Mouse (Mus musculus) mouse embryonic stem cell (cell line): ENCODE measurements around the gene Tuba3b.

Source experiments
- in situ Hi-C, 2 experiments: fragments of 300-500 bp; cut with MboI; formaldehyde crosslinking; loops; 1 replicate in 1 of 2; 3 replicates in 1 of 2; pipeline ENCODE4 v1.14.3; 2019 to 2020; ENCODE audit warnings: low sequenced_read_pairs in 2 of 2, low pct_unique_long_range_greater_than_20kb in 1 of 2, mixed read lengths in 1 of 2; ENCODE audit not compliant: unreplicated experiment in 1 of 2

Gene Tuba3b

DNA sequence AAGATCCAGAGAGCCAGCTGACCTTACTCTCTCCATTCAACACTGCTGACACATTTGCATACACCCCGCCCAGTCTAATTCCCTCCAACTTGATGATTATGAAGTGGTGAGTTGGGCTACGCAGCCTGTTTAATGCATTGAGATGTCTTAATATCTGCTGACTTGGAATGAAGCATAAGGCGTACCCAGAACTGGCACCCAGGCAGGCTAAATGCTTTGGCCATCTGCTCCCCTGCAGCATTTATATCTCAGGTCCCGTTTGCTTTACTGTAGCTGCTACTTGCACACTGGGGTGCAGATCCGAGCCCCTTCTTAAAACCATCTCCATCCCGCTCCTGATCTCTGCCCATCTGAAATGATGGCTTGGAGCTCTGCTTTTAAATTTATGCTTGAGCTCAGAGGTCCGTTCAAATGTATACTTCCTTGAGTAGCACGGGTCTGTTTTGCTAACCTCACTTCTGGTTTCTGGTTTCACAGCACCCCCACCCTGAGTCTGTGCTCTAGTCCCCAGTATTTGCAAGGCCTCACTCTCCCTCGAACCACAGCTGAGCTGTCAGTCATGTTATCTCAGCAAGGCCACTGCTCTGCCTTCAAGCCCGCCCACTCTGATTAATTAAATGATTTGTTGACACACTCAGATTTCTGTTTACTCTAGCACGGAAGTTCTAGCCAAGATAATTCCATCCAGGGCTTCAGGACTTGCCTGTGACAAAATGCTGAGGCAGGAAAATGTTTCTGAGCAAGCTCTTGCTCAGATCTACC lies 16.6 kb upstream of the Tuba3b start:
- in situ Hi-C loops = no loop called here

DNA sequence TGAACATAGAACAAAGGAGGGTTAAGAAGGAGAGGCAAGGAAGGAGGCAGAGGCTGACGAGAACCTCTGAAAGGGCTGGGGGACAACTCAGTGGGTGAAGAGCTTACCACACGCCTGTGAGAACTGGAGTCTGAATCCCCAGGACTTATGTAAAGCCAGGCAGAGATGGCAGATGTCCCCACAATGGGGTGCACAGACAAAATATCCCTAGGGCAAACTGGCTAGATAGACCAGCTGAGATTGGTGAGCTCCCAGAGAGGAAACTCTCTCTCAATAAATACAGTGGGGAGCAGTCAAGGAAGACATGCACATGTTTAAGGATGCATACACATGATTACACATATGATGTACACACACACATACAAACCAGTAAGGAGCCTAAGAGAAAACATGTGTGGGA lies 11.4 kb upstream of the Tuba3b start:
- in situ Hi-C loops = no loop called here

DNA sequence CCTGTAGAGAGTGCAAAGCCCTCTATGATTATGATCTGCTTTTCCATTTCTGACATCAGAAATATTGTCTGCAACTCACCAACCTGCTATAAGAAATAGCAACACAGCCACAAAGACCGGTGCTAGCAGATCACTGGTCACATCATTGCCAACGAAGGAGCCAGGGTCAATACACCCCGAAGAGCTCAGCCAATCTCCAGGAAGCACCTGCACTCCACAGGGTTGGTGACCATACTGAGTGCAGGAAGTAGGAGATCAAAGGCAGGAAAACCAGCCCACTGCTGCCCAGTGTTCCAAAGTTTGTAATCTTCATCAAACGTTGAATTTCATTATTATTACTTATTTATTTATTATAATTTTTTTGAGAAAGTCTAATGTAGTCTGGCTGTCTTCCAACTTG lies 10.9 kb upstream of the Tuba3b start:
- in situ Hi-C loops = no loop called here

DNA sequence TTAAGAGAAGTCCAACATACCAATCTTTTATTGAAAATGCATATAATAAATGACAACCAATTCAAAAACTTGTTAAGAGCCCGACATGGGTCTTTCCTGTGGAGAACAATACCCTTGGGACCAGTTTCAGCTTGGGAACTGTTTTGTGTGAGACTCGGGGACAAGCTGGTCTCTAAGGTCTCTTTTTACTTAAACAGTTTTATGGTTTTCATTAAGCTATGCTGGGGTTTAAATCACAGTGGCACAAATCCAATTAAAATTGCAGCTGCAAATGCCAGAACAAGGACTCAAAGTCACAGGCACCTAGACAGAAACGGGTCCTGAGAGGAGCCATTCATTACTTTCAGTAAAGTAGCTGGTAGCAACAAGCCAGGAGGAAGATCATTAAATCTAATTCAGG lies 10.4 kb upstream of the Tuba3b start:
- in situ Hi-C loops = no loop called here

DNA sequence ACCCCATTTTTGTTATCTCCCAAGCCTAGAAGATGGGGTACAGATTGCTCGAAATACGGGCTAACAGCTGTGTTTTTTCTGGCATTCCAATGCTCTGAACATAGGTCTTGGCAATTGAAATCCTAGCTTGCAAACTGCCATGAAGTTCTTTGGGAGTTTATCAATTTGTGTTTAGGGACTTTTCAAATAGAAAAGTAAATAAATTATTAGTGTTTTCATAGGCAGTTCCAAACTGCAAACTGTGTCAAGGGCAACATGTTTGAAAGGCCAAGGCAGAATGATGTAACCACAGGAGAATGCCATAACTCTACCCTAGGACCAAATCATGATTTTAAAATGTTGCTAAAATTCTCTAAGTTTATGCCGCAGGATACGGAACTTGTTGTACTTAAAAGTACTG lies 7.8 kb upstream of the Tuba3b start:
- in situ Hi-C loops = no loop called here

DNA sequence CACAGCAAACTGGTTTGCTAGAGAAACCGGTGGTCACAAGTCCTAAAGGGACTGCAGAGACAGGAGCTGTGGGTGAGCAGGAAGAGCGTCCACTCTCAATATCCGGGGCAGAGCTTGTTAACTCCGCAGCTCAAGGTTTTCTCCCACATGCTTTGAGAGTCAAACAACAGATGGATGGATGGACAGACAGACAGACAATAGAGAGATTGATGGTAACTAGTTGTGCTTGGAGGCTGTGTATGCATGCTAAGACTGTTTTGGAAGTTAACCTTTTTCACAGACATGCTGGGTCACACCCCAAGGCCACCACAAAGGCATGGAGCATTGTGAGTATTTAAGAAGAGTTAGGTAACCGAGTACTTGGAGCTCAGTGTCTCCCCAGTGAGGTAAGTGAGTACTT lies 6.9 kb upstream of the Tuba3b start:
- in situ Hi-C loops = no loop called here

DNA sequence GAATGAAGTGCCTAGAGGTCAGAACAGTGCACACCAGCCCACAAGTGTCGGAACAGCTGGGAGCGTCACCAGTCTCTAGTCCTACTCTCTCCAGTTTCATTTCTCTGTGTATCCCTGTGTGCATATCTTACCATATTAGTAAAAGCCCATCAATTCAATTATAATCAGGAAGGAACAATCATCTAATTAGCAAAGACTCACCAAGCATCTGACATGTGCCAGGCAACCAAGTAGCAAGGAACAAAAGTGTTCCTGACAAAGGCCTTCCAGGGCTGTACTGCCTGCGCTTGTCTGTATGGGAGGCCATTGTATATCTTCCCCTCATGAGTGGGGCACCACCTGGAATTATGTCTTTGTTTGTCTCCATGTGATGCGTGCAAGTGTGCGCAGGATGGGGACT lies 4.7 kb upstream of the Tuba3b start:
- in situ Hi-C loops = no loop called here

DNA sequence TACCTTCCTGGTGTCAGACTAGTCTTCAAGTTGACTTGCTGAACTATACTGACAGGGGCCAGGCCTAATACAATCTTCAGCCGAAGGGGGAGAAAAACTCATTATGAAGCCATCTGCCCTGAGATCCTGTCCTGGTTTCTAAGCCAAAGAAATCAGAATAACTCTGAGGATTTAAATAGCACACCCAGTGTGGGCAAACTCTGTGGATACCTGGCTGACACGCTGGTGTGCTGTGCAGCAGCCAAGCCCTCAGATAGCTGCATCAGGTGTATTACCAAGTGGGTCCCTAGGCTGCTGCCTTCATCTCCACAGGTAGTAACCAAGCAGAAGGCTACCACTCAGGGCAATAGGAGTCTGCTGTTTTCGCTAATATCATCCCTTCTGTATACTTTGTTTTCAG lies 2.9 kb upstream of the Tuba3b start:
- in situ Hi-C loops = no loop called here

DNA sequence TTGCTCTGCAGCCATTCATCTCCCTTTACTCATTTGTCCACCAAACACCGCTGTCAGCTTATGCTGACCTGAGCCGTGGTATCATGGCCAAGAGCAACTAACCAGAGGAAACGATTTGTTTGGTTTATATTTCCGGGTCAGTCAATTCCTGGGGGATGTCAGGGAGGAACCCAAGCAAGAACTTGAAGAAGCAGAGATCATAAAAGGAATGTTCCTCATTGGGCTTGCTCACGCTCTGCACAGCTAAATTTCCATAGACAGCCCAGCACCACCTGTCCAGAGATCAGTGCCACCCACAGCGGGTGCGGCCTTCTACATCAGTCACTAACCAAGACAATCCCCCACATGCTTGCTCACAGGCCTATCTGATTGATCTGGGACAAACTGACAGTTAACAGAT lies 1.3 kb upstream of the Tuba3b start, which contains the start of gene Lmntd1:
Lmntd1 (minus strand) TSS at position 101 of the 400 bp plus-strand sequence.
- in situ Hi-C loops = no loop called here

DNA sequence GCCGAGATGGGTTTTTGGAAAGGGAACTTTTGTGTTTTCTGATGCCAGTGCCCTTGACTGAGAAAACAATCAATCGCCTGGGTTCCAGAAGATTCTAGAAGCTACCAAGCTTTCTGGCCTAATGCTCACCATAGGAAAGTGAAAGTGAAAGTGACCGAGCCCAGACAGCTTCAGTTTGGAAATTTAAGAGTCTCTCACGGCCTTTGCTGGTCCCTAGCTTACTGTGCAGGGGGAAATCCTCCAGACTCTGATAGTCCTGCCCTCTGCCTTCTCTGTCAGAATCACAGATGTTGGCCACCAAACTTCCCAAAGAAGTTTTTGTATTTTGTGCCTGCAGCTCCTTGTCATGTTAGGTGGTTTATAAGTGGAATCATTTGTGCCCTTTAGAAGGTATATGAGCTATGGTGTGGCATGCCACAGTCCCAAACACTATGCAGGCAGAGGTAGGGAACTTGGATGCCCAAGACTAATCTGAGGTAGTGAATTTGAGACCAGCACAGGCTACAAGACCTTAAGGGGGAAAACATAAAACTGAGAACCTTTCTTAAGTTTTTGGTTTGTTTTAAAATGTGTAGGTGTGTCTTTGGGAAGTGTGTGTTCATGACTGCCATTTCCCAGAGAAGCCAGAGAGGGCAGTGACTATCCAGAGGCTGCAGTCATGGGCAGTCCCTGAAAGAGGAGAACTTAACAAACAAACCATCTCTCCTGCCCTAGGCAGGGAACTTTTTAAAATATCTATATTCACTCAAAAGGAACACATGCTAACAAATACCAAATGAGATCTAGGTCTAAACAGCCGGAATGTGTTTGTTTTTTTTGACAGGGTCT lies 1.1 kb downstream of the Tuba3b start:
- in situ Hi-C loops = no loop called here

DNA sequence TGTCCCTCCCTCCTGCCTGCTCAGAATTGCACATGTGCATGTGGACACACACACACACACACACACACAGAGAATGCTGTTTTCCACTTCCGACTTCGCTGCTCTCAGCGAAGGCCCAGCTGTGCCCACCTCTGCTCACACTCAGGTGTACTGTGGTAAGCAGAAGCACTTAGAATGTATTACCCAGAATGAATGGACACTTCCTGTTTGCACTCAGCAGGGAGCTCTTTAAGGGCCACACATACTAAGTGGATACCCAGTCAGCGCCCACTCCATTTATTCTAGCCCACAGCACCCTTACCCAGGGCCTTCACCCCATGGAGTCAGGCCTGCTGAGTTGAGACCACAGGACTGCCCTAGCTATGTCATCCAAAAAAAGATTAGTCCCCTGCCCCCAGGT lies 7.6 kb downstream of the Tuba3b start:
- in situ Hi-C loops = no loop called here

DNA sequence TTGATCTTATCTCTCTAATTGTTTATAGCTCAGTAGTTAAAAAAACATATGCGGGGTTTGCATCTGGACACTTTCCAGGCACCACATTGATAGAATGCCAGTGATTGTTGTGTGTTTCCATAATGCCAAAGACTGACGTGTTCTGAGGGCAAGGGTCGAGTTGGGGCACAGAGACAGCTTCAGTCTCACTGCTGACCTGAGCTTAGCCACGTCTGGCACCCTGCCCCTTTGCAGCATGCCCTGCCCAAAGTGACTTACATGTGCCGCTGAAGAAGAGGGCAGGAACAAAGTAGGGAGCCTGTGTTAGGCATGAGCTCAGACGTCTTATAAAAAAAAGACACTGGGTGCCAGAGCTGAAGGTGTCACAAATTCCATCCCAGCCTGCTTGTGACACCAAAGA lies 14.7 kb downstream of the Tuba3b start:
- in situ Hi-C loops = no loop called here

DNA sequence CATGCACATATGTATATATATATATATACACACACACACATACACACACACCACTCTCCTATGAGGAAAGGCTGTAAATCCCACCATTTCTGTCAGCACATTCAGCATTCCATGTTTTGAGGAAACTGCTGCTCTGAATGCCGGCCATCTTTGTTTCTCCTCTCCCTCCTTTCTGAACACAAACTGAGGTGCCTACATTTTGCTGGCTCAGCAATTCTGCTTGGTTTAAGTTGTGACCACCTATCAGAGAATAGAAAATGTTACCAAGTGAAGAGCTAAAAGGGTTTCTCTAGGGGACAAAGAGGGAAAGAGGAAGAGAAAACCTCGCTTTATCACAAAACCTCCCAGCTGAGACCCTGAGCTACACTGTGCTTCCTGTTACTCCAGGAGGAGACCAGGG lies 18.9 kb downstream of the Tuba3b start:
- in situ Hi-C loops = no loop called here

DNA sequence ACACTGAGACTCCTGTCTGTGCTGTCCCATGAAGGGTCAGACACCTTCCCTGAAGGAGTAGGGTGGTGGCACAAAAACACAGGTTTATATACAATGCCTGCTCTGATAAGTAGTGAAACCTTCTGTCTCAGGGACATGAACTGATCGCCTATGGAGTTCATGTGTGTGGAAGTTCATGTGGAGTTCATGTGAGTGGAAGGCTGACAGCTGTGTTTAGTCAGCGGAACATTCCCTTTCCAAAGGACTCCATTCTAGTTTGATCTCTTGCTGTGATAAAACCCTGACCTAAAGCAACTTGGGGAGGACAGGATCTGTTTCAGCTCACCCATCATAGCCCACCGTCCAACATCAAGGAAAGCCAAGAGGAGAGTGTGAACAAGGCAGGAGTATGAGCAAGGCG lies 21.1 kb downstream of the Tuba3b start:
- in situ Hi-C loops = no loop called here

DNA sequence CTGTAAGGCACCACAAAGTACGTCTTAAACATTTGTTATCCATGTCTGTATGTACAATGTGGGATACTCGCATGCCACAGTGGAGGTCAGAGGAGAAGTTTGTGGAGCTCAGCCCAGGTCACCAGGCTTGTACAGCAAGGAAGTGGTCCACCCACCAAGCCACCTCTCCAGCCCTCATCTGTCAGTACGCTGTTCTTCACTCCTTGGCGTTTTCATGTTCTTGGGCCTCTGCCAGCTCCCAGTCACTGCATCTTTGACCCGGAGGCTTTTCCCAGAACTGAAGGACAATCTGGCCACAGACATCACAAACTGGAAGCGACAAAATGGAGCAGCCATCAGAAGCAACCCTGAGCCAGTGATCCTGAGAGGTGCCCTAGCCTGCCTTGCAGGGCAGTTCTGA lies 22.7 kb downstream of the Tuba3b start:
- in situ Hi-C loops = no loop called here

DNA sequence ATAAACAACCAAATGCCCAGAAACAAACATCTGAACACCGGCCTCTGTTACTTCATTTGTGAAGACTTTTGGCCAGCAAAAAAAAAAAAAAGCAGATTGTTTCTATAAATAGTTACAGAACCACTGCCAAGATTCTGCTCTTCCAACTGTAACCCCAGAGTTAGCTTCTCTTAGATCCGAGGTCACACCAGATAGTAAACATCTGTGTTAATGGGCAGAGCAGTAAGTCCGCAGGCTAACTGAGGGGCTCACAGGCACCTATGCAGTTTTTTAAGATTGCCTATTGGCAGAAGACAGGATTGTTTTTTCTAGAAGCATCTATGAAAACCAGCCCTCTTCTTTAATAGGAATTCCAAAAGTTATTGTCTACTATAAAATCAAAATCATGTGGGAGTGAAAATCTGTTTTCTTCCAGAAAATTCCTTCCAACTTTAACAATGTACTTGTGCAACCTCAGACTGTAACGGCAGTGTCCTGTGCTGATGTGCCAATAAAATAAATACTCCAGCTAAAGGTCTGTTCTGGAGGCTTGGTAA lies 25.5 kb downstream of the Tuba3b start:
- in situ Hi-C loops = no loop called here

DNA sequence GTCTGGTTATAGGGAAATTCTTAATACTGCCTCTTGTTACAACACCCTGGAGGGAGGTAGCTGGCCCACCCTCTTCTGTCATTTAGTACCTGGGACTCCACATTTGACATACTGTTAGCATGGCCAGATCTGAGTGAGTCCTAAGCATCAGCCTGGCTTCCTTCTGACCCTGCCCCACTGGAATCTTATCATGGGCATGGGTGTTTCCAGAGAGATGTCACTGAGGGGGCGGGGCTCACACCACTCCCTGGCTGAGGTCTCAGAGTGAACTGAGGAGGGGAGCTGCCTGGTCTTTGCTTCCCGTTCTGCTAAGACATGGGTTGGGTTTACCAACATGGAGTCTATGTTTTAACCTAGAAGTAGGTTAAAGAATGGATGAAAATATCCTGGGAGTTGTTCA lies 36.4 kb downstream of the Tuba3b start:
- in situ Hi-C loops = loop anchor here in 1 of 2 experiments (10.0 to 25.0 kb wide), 2 partner anchors 143 to 635 kb away; no protein-coding TSS in a partner anchor

DNA sequence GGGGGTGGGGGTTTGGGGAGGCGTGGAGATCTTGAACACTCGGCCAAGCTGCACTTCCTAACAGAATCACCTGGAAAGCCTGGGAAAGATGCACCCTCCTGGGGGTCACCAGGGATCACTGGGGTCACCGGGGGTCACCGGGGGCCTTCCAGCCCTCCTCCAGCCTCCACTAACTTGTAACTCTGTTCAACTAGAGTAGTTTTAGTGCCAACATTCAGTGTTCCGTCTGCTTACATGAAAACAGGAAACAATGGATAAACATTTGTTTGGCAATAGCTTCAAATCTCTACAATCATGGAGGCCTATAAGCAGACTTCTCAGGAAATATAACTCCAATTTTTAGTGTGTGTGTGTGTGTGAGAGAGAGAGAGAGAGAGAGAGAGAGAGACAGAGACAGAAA lies 37.4 kb downstream of the Tuba3b start:
- in situ Hi-C loops = loop anchor here in 1 of 2 experiments (10.0 to 25.0 kb wide), 2 partner anchors 142 to 634 kb away; no protein-coding TSS in a partner anchor

DNA sequence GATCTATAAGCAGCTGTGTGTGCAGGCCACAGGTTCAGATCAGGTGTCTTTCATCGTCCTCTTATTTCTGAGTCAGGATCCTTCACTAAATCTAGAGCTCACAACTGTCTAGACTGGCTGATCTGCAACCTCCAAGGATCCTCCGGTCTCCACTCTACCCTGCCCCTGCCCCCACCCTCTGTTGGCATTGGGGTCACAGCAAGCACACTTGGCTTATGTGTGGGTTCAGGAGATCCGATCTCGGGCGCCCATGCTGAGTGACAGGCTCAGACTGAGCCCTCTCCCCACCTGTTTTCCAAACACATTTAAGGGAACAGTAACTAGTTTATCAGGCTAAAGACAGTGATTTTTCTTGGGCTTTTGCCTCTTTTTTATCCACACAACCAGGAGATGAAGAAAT lies 38.1 kb downstream of the Tuba3b start:
- in situ Hi-C loops = loop anchor here in 1 of 2 experiments (10.0 to 25.0 kb wide), 2 partner anchors 141 to 634 kb away; no protein-coding TSS in a partner anchor
